Mouse (Mus musculus) stomach, embryonic 16.5 days (tissue): ENCODE measurements around the gene Pttg1ip. TPM values are rescaled to one million over a fixed set of nuclear protein-coding genes. Genes with fewer than 3 reads are reported as not detected.

Experiments used
- ATAC-seq: fragments of 200-750 bp; cut with Nextera tagmentation; 2 replicates; pipeline ENCODE4 v1.8.0; 2017; ENCODE audit warnings: moderate number of reproducible peaks, moderate TSS enrichment; ENCODE audit not compliant: insufficient read depth, low FRiP score
- H3K27ac ChIP-seq: fragments of 300-500 bp; sonication (generic); 2 replicates; pipeline ENCODE4 v1.5.1; 2014; ENCODE audit warnings: low read length
- H3K27me3 ChIP-seq: fragments of 300-500 bp; sonication (generic); 2 replicates; pipeline ENCODE4 v1.6.1; 2014; ENCODE audit warnings: low read length, control low read depth, mixed read lengths; ENCODE audit not compliant: control insufficient read depth, insufficient read depth
- H3K36me3 ChIP-seq: fragments of 300-500 bp; sonication (generic); 2 replicates; pipeline ENCODE4 v1.6.1; 2014; ENCODE audit warnings: low read length; ENCODE audit not compliant: control insufficient read depth, insufficient read depth
- H3K4me1 ChIP-seq: fragments of 300-500 bp; sonication (generic); 2 replicates; pipeline ENCODE4 v1.6.1; 2014; ENCODE audit warnings: low read length, control low read depth, mixed read lengths; ENCODE audit not compliant: control insufficient read depth, insufficient read depth
- H3K4me2 ChIP-seq: fragments of 300-500 bp; sonication (generic); 2 replicates; pipeline ENCODE4 v1.6.1; 2014; ENCODE audit warnings: low read depth, low read length, mixed read lengths
- H3K4me3 ChIP-seq: fragments of 300-500 bp; sonication (generic); replicated peaks from 2 replicates; pipeline ENCODE4 v1.5.1; 2014; ENCODE audit warnings: mild to moderate bottlenecking, low read length
- H3K9ac ChIP-seq: fragments of 300-500 bp; sonication (generic); 2 replicates; pipeline ENCODE4 v1.6.1; 2014; ENCODE audit warnings: low read length
- H3K9me3 ChIP-seq: fragments of 300-500 bp; sonication (generic); replicated peaks from 2 replicates; pipeline ENCODE4 v1.6.1; 2016; ENCODE audit warnings: low read length, control low read depth; ENCODE audit not compliant: control insufficient read depth
- WGBS: fragments of 180-500 bp; shearing (Covaris S2); extraction: QIAGEN DNeasy Blood & Tissue Kit; methylation state at CpG from one replicate; pipeline ENCODE4 v1.1.7; 2014; 5-methylcytosine and 5-hydroxymethylcytosine counted together
- polyA plus RNA-seq: library from polyadenylated mRNA; unstranded; fragments of >200 nt; fragmentation: Nextera tagmentation; extraction: Ambion mirVana; gene quantifications from 2 replicates; pipeline ENCODE4 v1.2.1, GENCODE M21; 2015

Gene Pttg1ip
- polyA plus RNA-seq, 1 experiment from 2014 or later: 210 TPM

GRCm38 (mm10) chr10:77596060-77596459 lies 14.5 kb downstream of the Pttg1ip start:
- Histone ChIP-seq H3K4me1 (no peaks in the 10 kb centered on the region), H3K9me3 (no peaks in the 10 kb centered on the region), H3K9ac (no peak overlapping the region), H3K36me3 (peaks cover 43% of the 10 kb centered on the region), H3K4me3 (no peak overlapping the region), H3K4me2 (no peak overlapping the region), H3K27me3 (no peaks in the 10 kb centered on the region), H3K27ac (no peak overlapping the region)
- ATAC-seq: no peak
- 90% methylated on average over 2 of the region's 2 CpGs for WGBS

- no peak overlapping the region for H3K4me2 ChIP-seq
- H3K27ac ChIP-seq: no peak overlapping the region
- no peaks in the 10 kb centered on the region for H3K9me3 ChIP-seq
- ATAC-seq: no peak
- H3K4me3 ChIP-seq: no peak overlapping the region
- peaks cover 11% of the 10 kb centered on the region; the same call in 1 of the 2 replicates for H3K4me1 ChIP-seq
- no peak overlapping the region for H3K9ac ChIP-seq
- 56% methylated on average over 4 of the region's 4 CpGs for WGBS
- H3K27me3 ChIP-seq: no peaks in the 10 kb centered on the region
- peaks cover 11% of the 10 kb centered on the region; the same call in 1 of the 2 replicates for H3K36me3 ChIP-seq
Observed at GRCm38 (mm10) chr10:77603021-77603420, 21.5 kb downstream of the Pttg1ip start.

GRCm38 (mm10) chr10:77604111-77604510 lies 22.6 kb downstream of the Pttg1ip start:
- 0 out of 2 replicates have a peak, but pooled peaks cover under 1% of the 10 kb centered on the region for H3K36me3 ChIP-seq
- H3K4me3 ChIP-seq: no peak overlapping the region
- H3K9me3 ChIP-seq: no peaks in the 10 kb centered on the region
- peaks cover 11% of the 10 kb centered on the region; the same call in 1 of the 2 replicates for H3K4me1 ChIP-seq
- H3K9ac ChIP-seq: no peak overlapping the region
- no peaks in the 10 kb centered on the region for H3K27me3 ChIP-seq
- WGBS: 89% methylated on average over 6 of the region's 6 CpGs
- no peak overlapping the region for H3K4me2 ChIP-seq
- ATAC-seq: no peak
- H3K27ac ChIP-seq: no peak overlapping the region

GRCm38 (mm10) chr10:77604958-77605357 lies 23.4 kb downstream of the Pttg1ip start:
- Histone ChIP-seq H3K4me2 (no peak overlapping the region), H3K9ac (no peak overlapping the region), H3K4me1 (peaks cover 11% of the 10 kb centered on the region; the same call in 1 of the 2 replicates), H3K36me3 (0 out of 2 replicates have a peak, but pooled peaks cover 1% of the 10 kb centered on the region), H3K27me3 (no peaks in the 10 kb centered on the region), H3K27ac (peak overlapping the region; percentile 99), H3K9me3 (no peaks in the 10 kb centered on the region), H3K4me3 (no peak overlapping the region)
- ATAC-seq: no peak
- WGBS: 64% methylated on average over 5 of the region's 5 CpGs

- no peaks in the 10 kb centered on the region for H3K27me3 ChIP-seq
- H3K4me1 ChIP-seq: peaks cover 11% of the 10 kb centered on the region; the same call in 1 of the 2 replicates
- peak overlapping the region; percentile 88 for H3K4me2 ChIP-seq
- H3K36me3 ChIP-seq: peaks cover 5% of the 10 kb centered on the region
- H3K9me3 ChIP-seq: no peaks in the 10 kb centered on the region
- peak overlapping the region; percentile 89 for H3K9ac ChIP-seq
- WGBS: 29% methylated on average over 1 of the region's 1 CpGs
- no peak for ATAC-seq
- H3K27ac ChIP-seq: peak overlapping the region; percentile 99
- peak overlapping the region; percentile 77; the same call in 1 of the 2 replicates for H3K4me3 ChIP-seq
Observed at GRCm38 (mm10) chr10:77605368-77605767, 23.8 kb downstream of the Pttg1ip start.

GRCm38 (mm10) chr10:77605908-77606826 lies 24.6 kb downstream of the Pttg1ip start, which contains the start of the genes Sumo3 and Gm49325:
Gene Sumo3, plus strand, starts transcription at chr10:77606097.
Gene Gm49325, plus strand, starts transcription at chr10:77606197.
- WGBS: under 1% methylated on average over 115 of the region's 119 CpGs
- Histone ChIP-seq H3K9me3 (no peaks in the 10 kb centered on the region), H3K27me3 (no peaks in the 10 kb centered on the region), H3K4me2 (peak within 1 kb of the TSS; percentile 88), H3K9ac (peak within 1 kb of the TSS; percentile 89), H3K27ac (peak within 1 kb of the TSS; percentile 99), H3K36me3 (peaks cover 8% of the 10 kb centered on the region), H3K4me1 (peaks cover 11% of the 10 kb centered on the region; the same call in 1 of the 2 replicates), H3K4me3 (peak within 1 kb of the TSS; percentile 77)
- peak; percentile 94 for ATAC-seq

GRCm38 (mm10) chr10:77606855-77607254 lies 25.3 kb downstream of the Pttg1ip start:
- Histone ChIP-seq H3K9me3 (no peaks in the 10 kb centered on the region), H3K4me3 (peak overlapping the region; percentile 77), H3K36me3 (peaks cover 8% of the 10 kb centered on the region), H3K27ac (peak overlapping the region; percentile 99), H3K9ac (peak overlapping the region; percentile 89), H3K4me1 (peaks cover 11% of the 10 kb centered on the region; the same call in 1 of the 2 replicates), H3K27me3 (no peaks in the 10 kb centered on the region), H3K4me2 (peak overlapping the region; percentile 88)
- ATAC-seq: 0 out of 2 replicates have a peak, but pooled peaks have one; percentile 2
- WGBS: 30% methylated on average over 7 of the region's 7 CpGs

GRCm38 (mm10) chr10:77607441-77607840 lies 25.9 kb downstream of the Pttg1ip start:
- H3K27ac ChIP-seq: 0 out of 2 replicates have a peak overlapping the region, but pooled peaks have one; percentile 99

GRCm38 (mm10) chr10:77608589-77608988 lies 27.1 kb downstream of the Pttg1ip start:
- ATAC-seq: no peak
- peaks cover 13% of the 10 kb centered on the region for H3K36me3 ChIP-seq
- peaks cover 14% of the 10 kb centered on the region; the same call in 1 of the 2 replicates for H3K4me1 ChIP-seq
- H3K9ac ChIP-seq: no peak overlapping the region
- no peaks in the 10 kb centered on the region for H3K9me3 ChIP-seq
- H3K4me2 ChIP-seq: no peak overlapping the region
- WGBS: 83% methylated on average over 8 of the region's 8 CpGs
- H3K27ac ChIP-seq: no peak overlapping the region
- no peaks in the 10 kb centered on the region for H3K27me3 ChIP-seq
- no peak overlapping the region for H3K4me3 ChIP-seq

More at GRCm38 (mm10) chr10:77607441-77607840, 25.9 kb downstream of the Pttg1ip start:
- ATAC-seq: no peak
- Histone ChIP-seq H3K36me3 (peaks cover 8% of the 10 kb centered on the region), H3K4me2 (peak overlapping the region; percentile 88), H3K9me3 (no peaks in the 10 kb centered on the region), H3K4me1 (peaks cover 11% of the 10 kb centered on the region; the same call in 1 of the 2 replicates), H3K27me3 (no peaks in the 10 kb centered on the region), H3K4me3 (peak overlapping the region; percentile 77), H3K9ac (peak overlapping the region; percentile 89; the same call in 1 of the 2 replicates)
- WGBS: 64% methylated on average over 5 of the region's 5 CpGs
